Mouse (Mus musculus) adrenal gland, postnatal 14 days (tissue): ENCODE results near the gene Lhfpl5. TPM values are rescaled to one million over a fixed set of nuclear protein-coding genes. Genes with fewer than 3 reads are reported as not detected.

Experiments
- DNase-seq: peaks from one replicate; pipeline ENCODE4 v3.0.0; 2021; ENCODE audit warnings: mixed read lengths
- total RNA-seq: library from RNA; stranded (reverse); gene quantifications from 2 replicates; pipeline ENCODE4 v1.2.3, GENCODE M21; 2021

Lhfpl5 gene
- total RNA-seq, 1 experiment from 2014 or later: 1.7 TPM

DNA sequence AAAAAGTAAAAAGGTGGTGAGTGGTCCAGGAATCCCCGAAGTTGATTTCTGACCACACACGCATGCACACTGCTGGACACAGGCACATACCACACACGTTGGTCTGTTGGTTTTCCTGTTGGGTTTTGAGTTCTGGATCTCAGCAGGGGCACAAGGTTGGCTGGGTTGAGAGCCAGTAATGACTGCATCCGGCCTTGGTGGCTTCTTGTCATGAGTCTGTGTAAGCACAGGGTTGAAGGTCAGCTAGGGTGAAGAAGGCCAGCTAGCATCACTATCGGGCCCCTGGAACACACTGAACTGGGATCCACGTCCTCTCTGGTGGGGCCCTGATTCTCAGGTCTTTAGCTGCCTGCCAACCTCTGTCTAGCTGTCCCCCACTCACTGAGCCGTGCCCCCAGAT is 2.9 kb upstream of the Lhfpl5 start:
- DNase-seq: no peak

DNA sequence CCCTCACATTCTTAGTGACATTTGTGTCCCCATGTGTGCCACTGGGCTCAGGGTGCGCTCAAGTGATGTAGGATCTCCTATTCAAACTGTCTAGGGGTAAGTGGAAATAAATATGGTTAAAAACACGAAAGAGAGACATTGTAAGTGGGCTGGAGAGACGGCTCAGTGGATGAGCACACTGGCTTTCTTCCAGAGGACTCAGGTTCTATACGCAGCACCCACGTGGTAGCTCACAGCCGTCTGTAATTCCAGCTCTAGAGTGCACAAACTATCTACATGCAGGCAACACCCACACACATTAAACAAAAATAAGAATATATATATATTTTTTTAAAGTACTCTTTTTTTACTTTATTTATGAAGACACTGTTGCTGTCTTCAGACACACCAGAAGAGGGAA is 2.5 kb upstream of the Lhfpl5 start:
- no peak for DNase-seq

DNA sequence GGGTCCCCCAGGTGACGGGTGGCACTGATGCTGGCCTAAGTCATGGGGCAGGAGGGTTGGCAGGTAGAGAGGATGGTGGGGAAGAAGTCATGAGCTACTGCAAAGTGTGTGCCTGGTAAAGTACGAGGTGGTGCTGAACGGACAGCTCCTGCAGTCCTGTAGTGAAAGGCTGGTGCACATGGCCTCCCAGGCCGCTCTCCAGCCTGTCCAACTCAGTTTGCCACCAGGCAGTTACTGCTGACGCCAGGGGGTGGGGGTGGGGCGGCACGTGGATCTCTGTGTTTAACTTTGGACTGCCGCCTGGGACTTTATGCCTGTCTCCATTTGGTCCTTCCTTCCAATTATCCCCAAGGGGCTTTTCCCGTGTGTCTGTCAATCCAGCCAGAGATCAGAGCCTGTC is 5.0 kb downstream of the Lhfpl5 start:
- peak; percentile 85 for DNase-seq

DNA sequence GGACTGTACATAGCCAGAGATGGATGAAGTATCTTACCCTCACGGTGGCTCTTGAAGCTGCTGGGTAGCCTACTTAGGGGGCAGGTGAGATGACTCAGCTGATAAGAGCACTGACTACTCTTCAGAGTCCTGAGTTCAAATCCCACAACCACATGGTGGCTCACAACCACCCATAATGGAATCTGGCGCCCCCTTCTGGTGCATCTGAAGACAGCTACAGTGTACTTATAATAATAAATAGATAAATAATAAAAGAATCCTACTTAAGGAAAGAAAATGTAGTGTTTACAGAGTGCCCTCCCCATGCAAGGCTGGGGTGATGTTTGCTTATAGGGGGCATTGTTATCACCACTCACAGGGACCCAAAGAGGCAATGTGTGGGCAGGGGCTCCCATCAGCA is 5.6 kb downstream of the Lhfpl5 start:
- DNase-seq: no peak

DNA sequence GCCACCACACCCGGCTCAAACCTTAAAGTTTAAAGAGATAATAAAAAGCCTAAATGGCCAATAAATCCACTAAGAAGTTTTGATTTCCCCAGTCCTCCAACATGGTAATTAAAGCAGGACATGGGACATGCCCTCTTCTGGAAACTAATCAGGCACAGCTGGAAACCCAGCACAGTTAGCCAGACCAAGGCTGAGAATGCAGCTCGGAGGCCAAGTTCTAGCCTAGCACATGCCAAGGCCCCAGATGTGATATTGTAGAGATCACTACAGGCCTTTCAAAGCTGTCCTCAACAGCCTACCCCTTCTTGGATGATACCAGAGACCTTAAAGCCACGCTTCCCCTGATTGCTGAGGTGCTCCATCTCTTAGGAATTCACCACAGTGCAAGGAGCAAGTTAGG is 11.1 kb downstream of the Lhfpl5 start:
- no peak for DNase-seq

DNA sequence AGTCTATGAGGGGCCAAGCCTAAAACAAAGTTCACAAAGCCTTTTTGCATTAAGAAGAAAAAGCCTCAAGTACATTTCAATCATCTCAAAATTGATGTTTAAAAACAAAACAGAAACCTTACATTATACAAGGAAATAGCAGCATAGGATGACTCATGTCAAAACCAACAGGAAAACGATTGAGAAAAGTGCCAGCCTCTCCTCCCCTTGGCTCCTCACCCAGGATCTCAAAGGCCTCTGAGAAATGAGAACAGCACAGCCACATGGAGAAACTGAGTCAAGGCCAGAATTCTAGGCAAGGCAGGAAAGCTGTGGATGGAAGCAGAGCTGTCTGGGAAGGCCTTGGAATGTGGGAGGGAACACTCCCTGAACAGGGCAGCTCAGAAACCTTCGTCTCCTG is 13.2 kb downstream of the Lhfpl5 start:
- DNase-seq: no peak

DNA sequence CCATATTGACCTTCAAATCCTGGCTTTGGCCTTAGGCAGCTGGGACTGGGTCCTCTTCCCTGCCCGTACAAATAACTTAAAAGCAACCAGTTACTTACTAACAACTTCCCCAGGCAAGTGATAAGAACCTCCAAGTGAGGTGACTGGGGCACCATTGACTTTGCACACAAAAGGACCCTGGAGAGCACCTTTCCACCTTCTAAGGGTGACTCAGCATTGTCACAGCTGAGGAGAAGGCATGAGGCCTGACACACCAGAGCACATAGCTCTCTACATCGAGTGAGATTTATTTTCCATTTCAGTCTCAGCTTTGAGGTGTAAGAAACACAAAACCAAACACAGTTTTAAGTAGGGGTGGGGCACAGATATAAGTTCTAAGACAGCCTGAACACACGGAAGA is 15.2 kb downstream of the Lhfpl5 start:
- DNase-seq: no peak

DNA sequence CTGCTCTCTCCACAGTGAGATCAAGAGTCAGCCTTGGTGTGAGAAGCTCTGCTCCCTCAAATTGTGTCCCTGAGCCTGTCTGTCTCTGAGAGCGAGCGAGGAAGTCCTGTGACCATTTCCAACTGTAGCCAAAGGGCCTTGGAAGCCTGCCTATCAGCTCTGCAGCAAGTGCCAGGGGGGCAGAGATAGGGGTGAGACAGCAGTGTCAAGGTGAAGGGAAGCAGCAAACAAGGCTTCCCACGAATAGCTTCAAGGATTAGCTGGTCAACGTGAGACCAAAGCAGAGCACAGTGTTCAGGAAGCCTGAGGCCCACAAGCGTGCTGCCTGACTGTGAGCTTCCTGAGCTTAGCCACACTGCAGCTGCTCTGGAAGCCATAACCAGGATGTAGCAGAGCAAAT is 16.0 kb downstream of the Lhfpl5 start:
- peak; percentile 54 for DNase-seq

DNA sequence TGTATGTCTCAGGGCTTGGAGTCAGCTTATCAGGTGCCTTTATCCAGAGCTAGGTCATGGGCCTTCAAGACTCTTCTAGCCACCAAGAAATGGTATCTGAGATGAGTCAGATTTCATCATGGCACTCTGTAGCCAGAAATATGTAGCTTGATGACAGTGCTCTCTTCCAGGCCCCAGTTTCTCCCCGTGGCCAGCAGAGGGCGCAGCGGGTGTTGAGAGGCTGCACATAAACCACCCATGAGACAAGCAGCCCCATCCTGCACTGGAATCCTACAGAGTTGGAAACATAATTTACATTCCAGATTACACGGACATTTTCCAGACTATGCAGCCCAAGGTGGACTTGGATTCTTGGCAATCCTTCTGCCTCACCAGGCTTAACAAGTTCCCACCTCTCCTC is 17.6 kb downstream of the Lhfpl5 start:
- DNase-seq: peak; percentile 92

DNA sequence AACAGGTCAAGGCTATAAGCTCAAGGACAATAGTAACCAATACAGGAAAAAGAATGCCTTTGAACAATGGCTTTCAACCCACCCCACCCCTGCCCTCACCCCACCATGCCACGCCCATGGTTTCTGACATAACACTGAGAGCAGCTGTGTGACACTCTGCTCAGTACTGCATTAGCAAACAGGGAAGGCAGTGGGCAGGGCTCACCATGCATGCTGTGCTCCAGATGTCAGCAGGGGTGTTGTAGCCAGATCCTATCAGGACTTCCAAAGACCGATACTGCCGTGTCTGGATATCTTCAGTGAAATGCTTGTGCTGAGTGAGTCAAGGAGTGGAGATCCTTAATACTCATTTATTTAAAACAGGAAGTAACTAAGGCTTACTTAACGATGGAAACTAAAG is 18.5 kb downstream of the Lhfpl5 start:
- peak; percentile 5 for DNase-seq

DNA sequence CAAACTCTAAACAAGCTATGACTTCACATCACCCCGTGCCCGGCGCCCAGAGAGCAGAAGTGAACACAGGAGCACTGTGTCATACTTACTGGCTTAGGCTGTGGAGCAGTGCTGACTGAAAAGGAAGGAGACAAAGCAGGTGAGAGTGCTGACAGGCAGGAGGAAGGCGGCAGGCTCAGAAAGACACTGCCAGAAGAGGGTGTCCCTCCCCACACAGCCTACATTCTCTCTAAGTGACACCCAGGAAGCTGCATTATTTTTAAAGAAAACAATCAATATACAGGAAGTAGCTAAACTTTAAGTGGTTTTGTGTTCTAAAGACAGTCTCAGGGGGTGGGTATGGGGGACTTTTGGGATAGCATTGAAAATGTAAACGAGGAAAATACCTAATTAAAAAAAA is 25.3 kb downstream of the Lhfpl5 start:
- no peak for DNase-seq

DNA sequence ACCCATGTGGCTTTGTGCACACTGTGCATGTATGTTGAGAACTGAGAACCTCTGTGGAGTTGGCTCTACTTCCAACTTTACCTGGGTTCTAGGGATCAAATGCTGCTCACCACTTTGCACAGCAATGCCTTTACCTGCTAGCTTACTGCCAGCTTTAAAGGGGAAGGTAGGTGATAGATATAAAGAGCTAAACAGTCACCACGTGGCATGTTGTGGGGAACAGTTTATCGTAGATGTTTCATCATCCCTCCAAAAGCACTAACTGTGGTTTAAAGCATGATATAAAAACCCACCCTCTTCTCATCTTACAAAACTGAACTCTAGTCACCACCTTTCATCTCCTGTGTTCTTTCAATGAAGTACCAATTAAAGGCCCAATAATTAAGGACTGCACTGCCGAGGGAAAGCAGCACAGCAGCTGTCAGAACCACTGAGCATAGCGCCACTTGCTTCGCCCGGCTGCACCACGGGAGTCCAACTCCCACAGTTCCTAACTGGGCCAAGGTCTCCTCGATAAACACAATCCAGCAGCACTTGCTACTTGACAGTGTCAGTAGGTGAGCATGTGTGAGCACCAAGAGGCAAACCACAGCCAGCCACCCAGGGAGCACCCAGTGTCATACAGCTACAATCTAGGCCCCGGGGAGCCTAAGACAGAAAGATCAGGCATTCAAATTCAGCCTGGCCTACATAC is 26.3 kb downstream of the Lhfpl5 start:
- DNase-seq: peak; percentile 31

DNA sequence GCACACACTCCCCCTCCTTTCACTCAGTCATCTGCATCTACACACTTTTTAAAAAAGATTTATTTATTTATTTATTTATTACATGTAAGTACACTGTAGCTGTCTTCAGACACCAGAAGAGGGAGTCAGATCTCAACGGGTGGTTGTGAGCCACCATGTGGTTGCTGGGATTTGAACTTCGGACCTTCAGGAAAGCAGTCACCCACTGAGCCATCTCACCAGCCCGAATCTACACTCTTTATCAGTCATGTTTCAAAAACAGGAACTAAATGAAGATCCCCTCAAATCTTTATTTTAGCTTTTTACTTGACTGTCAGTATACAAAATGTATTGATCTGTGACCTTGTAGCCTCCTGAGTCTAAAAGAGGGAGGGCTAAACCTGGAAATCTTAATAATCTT is 34.1 kb downstream of the Lhfpl5 start:
- DNase-seq: no peak

DNA sequence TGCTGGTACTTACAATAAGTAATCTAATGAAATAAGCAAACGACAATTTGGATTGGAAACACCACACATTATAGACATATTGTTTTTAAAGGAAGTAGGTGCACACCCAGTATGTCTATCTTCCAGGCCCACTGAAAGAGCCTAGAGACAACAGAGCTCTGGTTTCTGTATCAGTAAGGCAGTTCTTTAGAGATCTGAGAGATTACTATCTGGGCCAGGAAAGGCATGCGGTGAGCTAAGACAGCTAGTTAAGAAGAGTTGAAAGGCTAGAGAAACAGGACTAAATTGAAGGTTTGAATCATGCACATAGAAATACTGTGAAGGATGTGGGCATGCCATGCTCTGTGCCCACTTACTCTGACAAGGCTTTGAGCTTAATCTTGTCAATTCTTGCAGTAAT is 37.2 kb downstream of the Lhfpl5 start:
- DNase-seq: no peak

DNA sequence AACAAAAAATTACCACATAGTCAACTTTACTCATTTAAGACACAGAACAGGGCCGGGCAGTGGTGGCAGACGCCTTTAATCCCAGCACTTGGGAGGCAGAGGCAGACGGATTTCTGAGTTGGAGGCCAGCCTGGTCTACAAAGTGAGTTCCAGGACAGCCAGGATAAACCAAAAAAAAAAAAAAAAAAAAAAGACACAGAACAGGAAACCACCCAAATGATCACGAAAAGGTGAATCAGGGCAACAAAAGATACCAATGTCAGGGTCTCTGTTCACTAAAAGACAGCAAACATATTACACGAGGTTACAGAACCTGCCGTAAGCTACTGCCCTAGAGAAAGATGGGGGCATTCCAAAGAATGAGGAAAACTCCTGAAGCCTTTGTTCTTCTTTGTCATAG is 37.7 kb downstream of the Lhfpl5 start:
- no peak for DNase-seq

DNA sequence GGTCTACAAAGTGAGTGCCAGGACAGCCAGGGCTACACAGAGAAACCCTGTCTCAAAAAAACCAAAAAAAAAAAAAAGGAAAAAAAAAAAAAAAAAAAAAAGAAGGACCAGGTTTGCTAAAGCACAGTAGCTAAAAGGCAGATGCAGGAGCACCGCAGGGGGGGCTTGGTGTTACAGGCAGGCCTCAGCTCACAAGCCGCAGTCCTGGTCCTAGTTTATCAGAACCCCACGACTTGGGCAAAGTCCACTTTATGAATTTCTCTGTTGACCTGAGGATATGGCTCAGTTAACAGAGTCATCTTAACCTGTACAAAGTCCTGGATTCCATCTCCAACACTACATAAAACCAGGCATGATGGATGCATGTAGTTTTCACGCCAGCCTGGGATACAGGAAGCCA is 39.9 kb downstream of the Lhfpl5 start:
- no peak for DNase-seq

DNA sequence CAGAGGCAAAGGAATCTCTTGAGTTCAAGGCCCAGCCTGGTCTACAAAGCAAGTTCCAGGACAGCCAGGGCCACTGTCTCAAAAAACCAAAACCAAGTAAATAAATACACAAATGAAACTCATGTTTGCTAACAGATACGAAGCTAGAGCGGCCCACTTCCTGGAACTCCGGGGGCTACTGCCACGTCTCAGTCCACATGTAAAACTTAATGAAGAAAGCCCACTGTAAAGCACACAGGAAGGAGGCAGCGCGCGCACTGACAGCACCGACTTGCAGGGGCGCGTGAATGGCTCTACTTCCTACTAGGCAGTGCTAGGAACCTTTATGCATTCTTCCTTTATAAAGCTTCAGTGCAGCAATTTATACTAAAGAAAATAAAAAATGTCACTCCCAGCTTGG is 42.2 kb downstream of the Lhfpl5 start:
- DNase-seq: no peak

DNA sequence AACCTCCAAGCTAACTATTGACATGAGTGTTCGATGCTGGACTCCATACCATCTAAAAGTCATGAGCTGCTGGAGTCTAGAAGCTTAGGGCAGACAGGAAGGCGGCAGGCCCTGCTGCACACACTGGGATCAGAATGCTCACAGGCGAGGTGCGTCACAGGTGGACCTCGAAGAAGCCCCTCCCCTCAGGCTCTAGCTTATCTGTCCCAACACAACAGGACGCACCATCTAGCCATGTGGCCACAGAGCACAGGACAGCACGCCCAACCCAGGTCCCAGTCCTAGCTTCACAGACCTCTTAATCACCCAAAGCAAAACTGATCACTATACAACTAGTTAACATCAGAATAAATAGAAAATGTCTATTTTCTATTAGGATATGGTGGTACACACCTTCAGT is 42.7 kb downstream of the Lhfpl5 start:
- DNase-seq: no peak

DNA sequence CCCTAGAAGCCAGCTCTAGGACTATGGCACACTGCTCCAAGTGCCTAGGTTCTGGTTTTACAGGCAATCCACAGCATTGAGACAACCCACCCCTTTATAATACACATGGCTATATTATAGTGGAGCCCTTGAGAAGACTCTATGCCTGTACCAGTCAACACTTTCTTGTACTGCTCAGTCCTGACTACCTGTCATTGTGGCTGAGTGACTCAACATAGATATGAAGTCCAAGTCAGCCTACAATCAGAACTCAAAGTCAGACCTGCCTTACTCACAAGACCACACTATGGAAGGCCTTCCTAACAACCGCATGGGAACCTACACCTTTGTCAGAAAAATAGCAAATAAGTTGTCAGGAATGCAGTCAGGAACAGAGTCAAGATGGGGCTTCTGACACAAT is 43.3 kb downstream of the Lhfpl5 start:
- DNase-seq: no peak

DNA sequence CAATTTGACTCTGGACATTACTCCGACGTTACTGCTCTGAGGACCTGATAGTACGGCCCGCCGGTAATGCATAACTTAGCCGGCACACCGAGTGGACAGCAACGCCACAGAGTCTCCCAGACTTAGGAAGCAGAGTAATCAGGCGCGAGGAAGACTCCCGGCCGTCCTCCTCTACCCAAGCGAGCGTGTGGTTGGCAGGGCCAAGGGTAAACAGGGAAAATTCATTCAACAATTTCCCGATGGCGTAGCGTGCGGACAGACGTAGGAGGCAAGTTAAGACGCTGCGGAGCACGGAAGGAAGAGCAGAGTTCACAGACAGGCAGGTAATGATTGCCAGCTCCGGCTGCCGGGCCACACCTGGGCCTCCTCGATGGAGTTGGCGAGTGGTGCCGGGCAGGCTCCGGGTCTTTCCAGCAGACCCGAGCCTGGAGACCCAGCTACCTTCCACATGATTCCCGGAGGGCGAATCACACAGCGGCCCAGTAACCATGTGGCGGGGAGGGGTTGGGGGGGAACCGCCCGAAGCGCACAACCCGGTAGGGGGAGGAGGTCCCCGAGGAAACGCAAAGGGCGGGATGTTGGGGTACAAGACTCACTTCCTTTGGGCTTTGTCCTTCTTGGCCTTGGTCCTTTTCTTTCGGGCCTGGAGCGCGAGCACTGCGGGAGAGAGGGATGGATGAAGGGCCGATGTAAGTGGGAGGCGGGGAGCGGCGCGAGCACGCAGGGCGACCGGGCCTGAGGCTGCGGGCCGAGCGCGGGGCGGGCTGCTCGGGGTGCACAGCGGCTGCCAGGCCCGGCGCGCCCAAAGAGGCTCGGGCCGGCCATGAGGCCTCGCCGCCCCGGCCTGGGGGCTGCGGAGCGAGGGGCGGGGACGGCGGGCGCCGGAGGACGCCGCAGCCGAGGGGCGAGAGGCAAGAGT is 46.2 kb downstream of the Lhfpl5 start:
- peak; percentile 82 for DNase-seq

DNA sequence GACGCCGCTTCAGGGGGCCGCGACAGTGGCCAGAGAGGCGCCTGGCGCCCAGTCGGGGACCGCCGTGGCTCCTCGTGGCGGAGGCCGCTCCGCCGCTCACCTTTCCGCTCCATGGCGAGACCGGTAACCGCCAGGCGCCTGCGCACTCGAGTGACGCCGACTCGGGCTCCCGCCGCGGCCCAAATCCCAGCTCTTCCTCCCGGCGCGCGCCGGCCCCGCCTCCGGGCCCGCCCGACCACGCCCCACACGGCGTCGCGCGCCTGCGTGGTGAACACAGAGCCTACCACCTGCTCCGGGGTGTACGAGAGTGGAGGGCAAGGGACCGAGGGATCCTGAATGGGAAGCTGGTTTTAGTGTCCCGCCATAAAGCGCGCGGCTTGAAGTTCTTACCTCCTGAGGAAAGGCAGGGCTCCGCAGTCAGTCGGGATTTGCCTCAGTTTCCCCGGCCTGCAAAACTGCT is 46.9 kb downstream of the Lhfpl5 start, which contains the start of gene Srpk1:
Srpk1 (minus strand) TSS at position 410 of the 460 bp plus-strand sequence.
- DNase-seq: peak; percentile 96

DNA sequence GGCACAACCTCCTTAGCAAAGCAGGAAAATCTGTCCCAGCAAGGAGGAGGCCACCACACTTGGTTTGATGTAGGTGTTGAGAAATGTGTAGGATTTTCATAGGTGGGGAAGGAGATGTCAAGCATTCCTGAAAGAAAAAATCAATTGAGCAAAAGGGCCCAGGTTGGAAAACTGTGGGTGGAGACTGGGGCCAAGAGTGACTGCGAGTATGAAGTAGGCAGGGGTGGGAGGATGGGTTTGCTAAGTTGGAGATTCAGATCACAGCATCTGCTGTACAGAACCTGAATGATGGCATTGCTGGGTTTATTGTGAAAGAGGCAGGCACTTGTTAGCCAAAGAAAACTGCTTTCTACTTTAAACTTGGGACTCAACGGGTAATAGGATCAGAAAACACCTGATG is 49.4 kb downstream of the Lhfpl5 start:
- DNase-seq: no peak

DNA sequence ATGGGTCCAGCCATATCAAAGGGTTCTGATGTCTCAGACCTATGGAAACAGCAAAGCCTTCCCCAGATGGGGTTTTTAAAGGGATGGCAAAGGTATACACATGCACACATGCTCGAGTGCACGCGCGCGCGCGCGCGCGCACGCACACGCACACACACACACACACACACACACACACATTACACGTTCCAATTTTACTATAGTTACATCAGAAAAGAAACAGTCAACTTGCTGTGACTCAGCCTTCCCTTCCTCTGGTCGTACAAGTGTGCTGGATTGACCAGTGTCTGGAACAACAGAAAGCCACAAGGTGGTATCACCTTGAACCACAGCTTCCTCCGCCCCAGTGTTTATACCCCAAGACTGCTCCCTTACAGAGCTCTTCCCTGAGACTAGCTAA is 49.9 kb downstream of the Lhfpl5 start:
- no peak for DNase-seq

DNA sequence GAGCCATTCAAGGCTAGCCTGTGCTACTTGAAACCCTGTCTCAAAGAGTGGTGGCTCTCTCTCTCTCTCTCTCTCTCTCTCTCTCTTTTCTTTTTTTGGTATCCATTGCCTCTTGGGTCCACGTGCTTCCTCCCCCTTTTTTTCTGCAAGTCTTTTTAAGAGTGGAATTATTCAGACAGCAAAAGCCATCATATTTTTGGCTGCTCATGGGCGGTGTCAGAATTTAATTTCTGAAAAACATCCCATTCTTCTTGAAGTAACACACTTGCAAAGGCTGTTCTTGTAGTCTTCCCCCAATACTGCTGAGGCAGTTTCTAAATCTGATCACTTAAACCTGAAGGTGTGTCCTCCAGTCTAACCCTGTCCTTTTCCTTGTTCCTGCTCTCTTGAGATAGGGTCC is 51.5 kb downstream of the Lhfpl5 start:
- no peak for DNase-seq
